Mouse (Mus musculus): ENCODE measurements around the gene Bola3. TPM values are rescaled to one million over a fixed set of nuclear protein-coding genes. Genes with fewer than 3 reads are reported as not detected.

The Bola3 gene
- polyA plus RNA-seq, 1 experiment: 13.6 TPM

- TF ChIP-seq CTCF (IDR thresholded peaks at IDR 0.05; ENCODE audit: borderline replicate concordance, control insufficient read depth, extremely low read depth, insufficient read depth, low read length, poor library complexity) (no peak), POLR2A (IDR thresholded peaks at IDR 0.05; ENCODE audit: control insufficient read depth, extremely low read depth, insufficient read depth, low read length, poor library complexity) (no peak)
- Histone ChIP-seq H3K27ac (ENCODE audit: control insufficient read depth, insufficient read depth, low read length) (no peak overlapping the region), H3K27me3 (ENCODE audit: control insufficient read depth, insufficient read depth, low read length) (no peaks in the 10 kb centered on the region), H3K4me3 (ENCODE audit: control insufficient read depth, insufficient read depth, low read length) (no peak overlapping the region), H3K4me1 (replicated peaks; ENCODE audit: control insufficient read depth, insufficient read depth, low read length) (peaks cover 10% of the 10 kb centered on the region), H3K36me3 (ENCODE audit: control insufficient read depth, insufficient read depth, low read length) (peaks cover 19% of the 10 kb centered on the region)
- WGBS: 98% methylated on average over 9 of the region's 9 CpGs
- DNase-seq: no peak
Observed at GRCm38 (mm10) chr6:83385569-83386090, 36.7 kb downstream of the Bola3 start.

- no peak for TF ChIP-seq POLR2A (IDR thresholded peaks at IDR 0.05; ENCODE audit: control insufficient read depth, extremely low read depth, insufficient read depth, low read length, poor library complexity)
- TF ChIP-seq CTCF (IDR thresholded peaks at IDR 0.05; ENCODE audit: borderline replicate concordance, control insufficient read depth, extremely low read depth, insufficient read depth, low read length, poor library complexity): no peak
- DNase-seq: no peak
- Histone ChIP-seq H3K27ac (ENCODE audit: control insufficient read depth, insufficient read depth, low read length) (no peak overlapping the region), H3K36me3 (ENCODE audit: control insufficient read depth, insufficient read depth, low read length) (peaks cover 15% of the 10 kb centered on the region), H3K4me3 (ENCODE audit: control insufficient read depth, insufficient read depth, low read length) (no peak overlapping the region), H3K27me3 (ENCODE audit: control insufficient read depth, insufficient read depth, low read length) (no peaks in the 10 kb centered on the region), H3K4me1 (replicated peaks; ENCODE audit: control insufficient read depth, insufficient read depth, low read length) (peaks cover 10% of the 10 kb centered on the region)
- 44% methylated on average over 8 of the region's 8 CpGs for WGBS
Observed at GRCm38 (mm10) chr6:83392166-83392780, 43.3 kb downstream of the Bola3 start.

- no peak overlapping the region for H3K27ac ChIP-seq (ENCODE audit: control insufficient read depth, insufficient read depth, low read length)
- no peak for TF ChIP-seq POLR2A (IDR thresholded peaks at IDR 0.05; ENCODE audit: control insufficient read depth, extremely low read depth, insufficient read depth, low read length, poor library complexity)
- TF ChIP-seq CTCF (IDR thresholded peaks at IDR 0.05; ENCODE audit: borderline replicate concordance, control insufficient read depth, extremely low read depth, insufficient read depth, low read length, poor library complexity): no peak
- peaks cover 10% of the 10 kb centered on the region for H3K4me1 ChIP-seq (replicated peaks; ENCODE audit: control insufficient read depth, insufficient read depth, low read length)
- no peak overlapping the region for H3K4me3 ChIP-seq (ENCODE audit: control insufficient read depth, insufficient read depth, low read length)
- H3K36me3 ChIP-seq (ENCODE audit: control insufficient read depth, insufficient read depth, low read length): peaks cover 22% of the 10 kb centered on the region
- 93% methylated on average over 4 of the region's 4 CpGs for WGBS
- no peak for DNase-seq
- no peaks in the 10 kb centered on the region for H3K27me3 ChIP-seq (ENCODE audit: control insufficient read depth, insufficient read depth, low read length)
Observed at GRCm38 (mm10) chr6:83394122-83394521, 45.2 kb downstream of the Bola3 start.

GRCm38 (mm10) chr6:83395544-83396229 is 46.7 kb downstream of the Bola3 start:
- no peaks in the 10 kb centered on the region for H3K27me3 ChIP-seq (ENCODE audit: control insufficient read depth, insufficient read depth, low read length)
- no peak overlapping the region for H3K4me3 ChIP-seq (ENCODE audit: control insufficient read depth, insufficient read depth, low read length)
- 96% methylated on average over 15 of the region's 15 CpGs for WGBS
- H3K27ac ChIP-seq (ENCODE audit: control insufficient read depth, insufficient read depth, low read length): no peak overlapping the region
- no peak for DNase-seq
- TF ChIP-seq CTCF (IDR thresholded peaks at IDR 0.05; ENCODE audit: borderline replicate concordance, control insufficient read depth, extremely low read depth, insufficient read depth, low read length, poor library complexity): no peak
- TF ChIP-seq POLR2A (IDR thresholded peaks at IDR 0.05; ENCODE audit: control insufficient read depth, extremely low read depth, insufficient read depth, low read length, poor library complexity): no peak
- H3K4me1 ChIP-seq (replicated peaks; ENCODE audit: control insufficient read depth, insufficient read depth, low read length): peaks cover 10% of the 10 kb centered on the region
- peaks cover 22% of the 10 kb centered on the region for H3K36me3 ChIP-seq (ENCODE audit: control insufficient read depth, insufficient read depth, low read length)

GRCm38 (mm10) chr6:83396711-83397110 is 47.8 kb downstream of the Bola3 start:
- Histone ChIP-seq H3K27ac (ENCODE audit: control insufficient read depth, insufficient read depth, low read length) (no peak overlapping the region), H3K27me3 (ENCODE audit: control insufficient read depth, insufficient read depth, low read length) (no peaks in the 10 kb centered on the region), H3K4me1 (replicated peaks; ENCODE audit: control insufficient read depth, insufficient read depth, low read length) (peaks cover 10% of the 10 kb centered on the region), H3K36me3 (ENCODE audit: control insufficient read depth, insufficient read depth, low read length) (peaks cover 22% of the 10 kb centered on the region), H3K4me3 (ENCODE audit: control insufficient read depth, insufficient read depth, low read length) (no peak overlapping the region)
- DNase-seq: no peak
- TF ChIP-seq POLR2A (IDR thresholded peaks at IDR 0.05; ENCODE audit: control insufficient read depth, extremely low read depth, insufficient read depth, low read length, poor library complexity) (no peak), CTCF (IDR thresholded peaks at IDR 0.05; ENCODE audit: borderline replicate concordance, control insufficient read depth, extremely low read depth, insufficient read depth, low read length, poor library complexity) (no peak)
- 100% methylated on average over 2 of the region's 2 CpGs for WGBS

GRCm38 (mm10) chr6:83397728-83398127 is 48.8 kb downstream of the Bola3 start:
- H3K27me3 ChIP-seq (ENCODE audit: control insufficient read depth, insufficient read depth, low read length): no peaks in the 10 kb centered on the region
- no peak overlapping the region for H3K4me3 ChIP-seq (ENCODE audit: control insufficient read depth, insufficient read depth, low read length)
- H3K4me1 ChIP-seq (replicated peaks; ENCODE audit: control insufficient read depth, insufficient read depth, low read length): 0 out of 2 replicates have a peak, but pooled peaks cover 5% of the 10 kb centered on the region
- WGBS: 93% methylated on average over 8 of the region's 8 CpGs
- DNase-seq: no peak
- H3K36me3 ChIP-seq (ENCODE audit: control insufficient read depth, insufficient read depth, low read length): peaks cover 32% of the 10 kb centered on the region
- H3K27ac ChIP-seq (ENCODE audit: control insufficient read depth, insufficient read depth, low read length): no peak overlapping the region
- TF ChIP-seq CTCF (IDR thresholded peaks at IDR 0.05; ENCODE audit: borderline replicate concordance, control insufficient read depth, extremely low read depth, insufficient read depth, low read length, poor library complexity) (no peak), POLR2A (IDR thresholded peaks at IDR 0.05; ENCODE audit: control insufficient read depth, extremely low read depth, insufficient read depth, low read length, poor library complexity) (no peak)

Measured in thymus, adult 2 months (tissue).